Mouse (Mus musculus): ENCODE data around the gene Stard13. TPM values are rescaled to one million over a fixed set of nuclear protein-coding genes. Genes with fewer than 3 reads are reported as not detected.

Stard13 gene
- polyA plus RNA-seq, 1 experiment: 6.3 TPM

DNA sequence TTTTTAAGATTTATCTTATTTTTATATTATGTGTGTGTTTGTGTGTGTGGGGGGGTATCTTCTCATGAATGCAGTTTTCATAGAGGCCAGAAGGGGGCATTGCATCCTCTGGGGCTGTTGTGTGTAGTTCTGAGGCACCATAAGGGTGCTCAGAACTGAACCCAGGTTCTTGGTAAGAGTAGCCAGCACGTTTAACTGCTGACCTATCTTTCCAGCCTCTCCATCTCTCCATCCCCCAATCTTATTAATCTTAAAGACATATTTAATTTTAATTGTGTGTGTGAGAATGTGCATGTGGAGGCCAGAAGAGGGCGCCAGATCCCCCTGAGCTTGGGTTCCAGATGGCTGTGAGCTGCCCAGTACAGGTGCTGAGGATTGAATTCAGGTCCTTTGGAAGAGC lies 131.4 kb downstream of the Stard13 start:
- H3K27ac ChIP-seq (replicated peaks; ENCODE audit: low read depth, low read length): no peak overlapping the region
- H3K4me3 ChIP-seq (ENCODE audit: insufficient read depth, low read depth, low read length): no peak overlapping the region
- peaks cover 14% of the 10 kb centered on the region for H3K4me1 ChIP-seq (ENCODE audit: control insufficient read depth, insufficient read depth, insufficient read length, low read length)

DNA sequence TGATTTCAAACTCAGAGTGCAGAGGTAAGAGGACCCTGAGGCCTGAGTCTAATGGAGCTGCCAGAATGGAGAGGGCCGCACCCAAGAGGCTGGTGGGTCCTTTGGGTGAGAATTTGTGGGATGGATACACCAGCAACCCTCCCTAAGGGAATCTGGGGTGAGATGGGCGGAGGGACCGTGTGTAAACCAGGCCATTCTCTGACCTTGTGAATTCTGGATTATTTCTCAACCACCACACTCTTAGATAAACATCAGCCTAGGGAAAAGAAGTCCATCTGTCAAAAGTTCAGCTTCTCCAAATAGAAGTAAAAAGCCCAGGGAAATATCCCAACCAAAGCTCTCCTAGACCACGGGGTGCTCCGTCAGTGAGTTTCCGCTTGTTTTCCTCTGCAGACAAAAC lies 137.6 kb downstream of the Stard13 start:
- Histone ChIP-seq H3K27ac (replicated peaks; ENCODE audit: low read depth, low read length) (peak overlapping the region; percentile 66), H3K4me1 (ENCODE audit: control insufficient read depth, insufficient read depth, insufficient read length, low read length) (peaks cover 14% of the 10 kb centered on the region), H3K4me3 (ENCODE audit: insufficient read depth, low read depth, low read length) (no peak overlapping the region)

DNA sequence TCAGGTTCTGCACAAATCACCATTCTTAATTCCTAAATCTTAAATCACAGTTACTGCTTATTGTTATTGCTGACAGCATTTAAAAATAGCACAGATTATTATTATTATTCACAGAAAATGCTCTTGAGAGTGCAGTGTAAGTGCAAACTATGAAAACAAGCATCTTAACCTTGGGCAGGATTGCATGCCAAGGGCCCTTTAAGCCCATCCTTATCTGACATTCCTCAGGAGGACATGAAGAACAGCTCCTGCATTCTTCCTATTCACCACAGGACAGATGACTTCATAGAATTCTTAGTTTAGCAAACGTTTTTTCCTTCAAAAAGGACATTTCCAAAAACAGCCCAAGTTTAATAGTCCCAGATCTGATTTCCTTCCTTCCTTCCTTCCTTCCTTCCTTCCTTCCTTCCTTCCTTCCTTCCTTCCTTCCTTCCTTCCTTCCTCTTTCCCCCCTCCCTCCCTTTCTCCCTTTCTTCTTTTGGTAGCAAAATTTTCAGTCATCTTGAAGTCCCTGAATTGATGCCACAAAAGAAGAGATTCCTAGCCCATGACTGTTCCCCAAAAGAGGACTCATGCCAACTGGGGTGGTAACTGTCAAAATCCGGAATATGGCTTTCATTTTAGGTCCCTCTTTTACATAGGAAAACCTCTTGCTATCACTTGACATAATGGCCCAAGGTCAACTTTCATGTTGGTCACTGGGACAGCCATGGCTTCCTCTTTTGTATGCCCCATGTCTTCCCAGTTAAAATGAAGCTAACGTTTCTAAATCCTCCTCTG lies 140.6 kb downstream of the Stard13 start:
- H3K4me3 ChIP-seq (ENCODE audit: insufficient read depth, low read depth, low read length): no peak overlapping the region
- H3K27ac ChIP-seq (replicated peaks; ENCODE audit: low read depth, low read length): no peak overlapping the region
- peaks cover 14% of the 10 kb centered on the region for H3K4me1 ChIP-seq (ENCODE audit: control insufficient read depth, insufficient read depth, insufficient read length, low read length)

DNA sequence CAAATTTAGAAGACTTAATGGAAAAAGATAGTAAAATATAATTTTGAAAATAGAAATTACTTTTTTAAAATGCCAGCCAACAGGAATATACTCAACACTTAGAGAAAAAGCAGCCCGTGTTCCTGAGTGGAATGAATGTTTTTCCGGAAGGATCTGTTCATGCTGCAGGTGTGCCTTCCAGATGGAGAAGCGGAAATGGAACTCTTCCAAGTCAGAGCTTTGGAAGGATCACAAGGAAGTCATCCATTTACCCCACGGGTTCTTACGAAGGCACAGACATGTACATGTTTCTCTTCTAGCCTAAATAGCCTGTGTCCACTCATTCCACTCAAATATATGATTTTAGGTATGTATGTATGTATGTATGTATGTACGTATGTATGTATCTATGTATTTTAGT lies 142.6 kb downstream of the Stard13 start:
- Histone ChIP-seq H3K4me3 (ENCODE audit: insufficient read depth, low read depth, low read length) (no peak overlapping the region), H3K27ac (replicated peaks; ENCODE audit: low read depth, low read length) (no peak overlapping the region), H3K4me1 (ENCODE audit: control insufficient read depth, insufficient read depth, insufficient read length, low read length) (peaks cover 23% of the 10 kb centered on the region)

DNA sequence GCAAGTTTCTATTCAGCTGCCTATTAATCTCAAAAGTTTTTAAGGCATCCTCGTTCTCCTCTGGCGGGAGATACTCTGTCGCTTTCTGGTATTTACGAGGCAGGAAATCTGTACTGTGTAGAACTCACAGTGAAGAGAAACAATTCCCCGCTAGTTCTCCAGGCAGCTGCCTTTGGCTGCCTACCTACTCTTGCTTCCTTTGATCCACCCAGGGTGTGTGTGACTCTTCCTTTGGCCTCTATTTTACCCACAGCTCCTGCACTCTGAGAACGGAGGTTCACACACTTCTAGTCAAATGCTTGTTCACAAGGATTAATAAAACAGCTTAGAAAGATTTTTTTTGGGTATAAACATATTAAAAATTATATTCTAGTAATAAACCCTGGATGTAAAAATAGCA lies 144.4 kb downstream of the Stard13 start:
- H3K27ac ChIP-seq (replicated peaks; ENCODE audit: low read depth, low read length): no peak overlapping the region

DNA sequence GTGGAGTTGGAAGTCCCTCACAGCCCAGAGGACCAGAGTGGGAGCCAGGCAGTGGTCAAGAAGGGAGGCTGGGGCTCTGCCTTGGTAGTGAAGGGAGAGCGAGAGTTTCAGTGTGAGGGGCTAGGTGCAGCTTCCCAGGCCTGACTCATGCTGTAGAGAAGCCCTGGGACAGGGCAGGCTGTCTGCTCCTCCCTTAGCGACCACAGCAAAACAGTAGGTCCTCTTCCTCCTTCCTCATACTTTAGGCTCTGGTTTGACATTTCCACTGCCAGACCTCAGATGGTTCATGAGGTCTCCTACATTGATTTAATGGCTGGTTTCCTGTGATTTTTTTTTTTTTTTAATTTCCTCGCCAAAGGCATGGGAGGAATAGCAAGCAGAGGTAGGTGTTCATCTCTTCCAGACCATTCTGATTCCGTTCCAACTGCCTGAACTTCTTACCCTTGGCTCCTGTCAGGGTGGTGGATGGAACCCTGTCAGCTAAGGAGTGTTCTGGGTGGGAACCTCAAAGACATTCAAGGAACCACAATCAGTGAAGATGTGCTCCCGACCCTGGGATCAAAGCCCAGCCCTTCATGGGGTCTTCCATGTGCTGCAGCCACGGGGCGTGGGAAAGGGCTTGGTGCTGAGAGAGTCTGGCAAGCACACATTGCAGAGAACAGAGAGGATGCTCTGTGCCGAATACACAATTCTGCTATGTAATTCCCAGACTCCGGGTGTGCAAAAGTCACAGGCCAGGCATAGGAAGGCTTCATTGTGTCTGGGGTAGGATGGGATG lies 147.0 kb downstream of the Stard13 start:
- H3K27ac ChIP-seq (replicated peaks; ENCODE audit: low read depth, low read length): peak overlapping the region; percentile 64
- no peak overlapping the region for H3K4me3 ChIP-seq (ENCODE audit: insufficient read depth, low read depth, low read length)
- peaks cover 25% of the 10 kb centered on the region for H3K4me1 ChIP-seq (ENCODE audit: control insufficient read depth, insufficient read depth, insufficient read length, low read length)

More for the DNA sequence above, 144.4 kb downstream of the Stard13 start:
- H3K4me3 ChIP-seq (ENCODE audit: insufficient read depth, low read depth, low read length): no peak overlapping the region
- H3K4me1 ChIP-seq (ENCODE audit: control insufficient read depth, insufficient read depth, insufficient read length, low read length): peaks cover 25% of the 10 kb centered on the region

DNA sequence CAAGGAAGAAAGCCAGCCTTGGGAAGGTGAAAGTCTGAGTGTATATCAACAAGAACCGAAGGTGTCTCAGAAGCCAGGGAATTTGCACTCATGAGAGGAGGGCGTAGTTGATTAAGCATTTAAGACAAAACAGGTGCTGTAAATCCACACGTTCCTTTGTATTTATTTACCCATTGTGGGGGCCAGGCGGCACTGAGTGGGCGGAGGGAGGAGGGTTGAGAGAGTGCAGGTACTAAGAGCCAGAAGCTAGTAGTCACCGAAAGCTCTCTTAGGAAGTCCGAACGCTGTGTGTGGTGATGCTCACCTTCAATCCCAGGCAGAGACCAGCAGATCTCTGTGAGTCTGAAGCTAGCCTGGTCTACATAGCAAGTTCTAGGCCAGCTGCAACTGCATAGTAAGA lies 147.9 kb downstream of the Stard13 start:
- Histone ChIP-seq H3K4me1 (ENCODE audit: control insufficient read depth, insufficient read depth, insufficient read length, low read length) (peaks cover 25% of the 10 kb centered on the region), H3K27ac (replicated peaks; ENCODE audit: low read depth, low read length) (no peak overlapping the region), H3K4me3 (ENCODE audit: insufficient read depth, low read depth, low read length) (no peak overlapping the region)

DNA sequence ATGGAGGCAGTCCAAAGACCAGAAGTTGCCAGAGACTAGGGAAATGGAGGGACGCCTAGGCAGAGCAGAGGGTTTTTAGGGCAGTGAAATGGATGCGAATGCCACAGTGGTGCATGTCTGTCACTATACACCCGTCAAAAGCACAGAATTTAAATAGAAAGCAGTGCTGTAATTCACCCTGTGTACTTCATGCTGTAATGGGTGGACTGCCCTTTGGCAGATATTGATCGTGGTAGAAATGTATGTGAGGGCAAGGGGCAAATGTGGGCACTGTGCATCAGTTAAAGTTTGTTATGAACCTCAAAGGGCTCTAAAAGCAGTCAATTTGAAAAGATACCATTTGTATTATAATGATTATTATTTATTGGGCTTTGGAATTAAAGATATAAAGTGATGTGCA lies 153.4 kb downstream of the Stard13 start:
- no peak overlapping the region for H3K27ac ChIP-seq (replicated peaks; ENCODE audit: low read depth, low read length)
- H3K4me3 ChIP-seq (ENCODE audit: insufficient read depth, low read depth, low read length): no peak overlapping the region

DNA sequence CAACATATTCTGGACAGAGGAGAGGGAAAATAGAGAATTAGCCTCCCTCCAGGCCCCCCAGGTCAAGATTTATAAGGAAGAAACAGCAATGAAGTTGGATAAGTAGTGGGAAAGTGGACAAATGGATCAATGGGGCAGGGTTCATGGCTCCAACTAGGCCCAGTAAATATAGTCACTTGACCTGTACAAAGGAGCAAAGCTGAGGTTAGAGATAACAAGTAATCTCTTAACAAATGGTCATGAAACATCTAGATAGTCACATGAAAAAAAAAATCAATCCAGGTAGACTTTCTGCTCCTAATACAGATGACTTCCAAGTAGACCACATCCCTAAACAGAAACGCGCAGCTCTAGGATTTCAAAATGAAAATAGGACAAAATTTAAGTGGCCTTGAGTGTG lies 155.7 kb downstream of the Stard13 start:
- no peak overlapping the region for H3K27ac ChIP-seq (replicated peaks; ENCODE audit: low read depth, low read length)
- no peak overlapping the region for H3K4me3 ChIP-seq (ENCODE audit: insufficient read depth, low read depth, low read length)
- no peaks in the 10 kb centered on the region; the same call in 1 of the 2 replicates for H3K4me1 ChIP-seq (ENCODE audit: control insufficient read depth, insufficient read depth, insufficient read length, low read length)

More for the DNA sequence above, 153.4 kb downstream of the Stard13 start:
- H3K4me1 ChIP-seq (ENCODE audit: control insufficient read depth, insufficient read depth, insufficient read length, low read length): no peaks in the 10 kb centered on the region; the same call in 1 of the 2 replicates

DNA sequence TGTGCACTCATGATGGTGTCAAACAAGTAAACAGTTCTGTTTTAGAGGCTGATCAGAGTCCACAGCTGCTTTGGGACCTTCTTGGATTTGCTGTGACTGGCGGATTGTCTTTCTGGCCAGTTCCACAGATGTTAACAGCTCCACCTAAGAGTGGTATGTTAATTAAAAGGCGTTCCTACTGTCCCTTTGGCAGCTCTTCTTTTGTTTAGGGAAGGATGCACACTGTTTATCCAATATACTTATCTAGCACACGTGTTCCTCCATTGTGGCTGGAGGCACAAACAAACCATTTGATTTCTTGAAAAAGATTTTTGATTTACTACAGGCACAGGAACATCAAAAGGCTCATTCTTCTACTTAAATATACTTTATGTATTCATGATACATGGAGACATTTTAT lies 156.7 kb downstream of the Stard13 start:
- Histone ChIP-seq H3K4me3 (ENCODE audit: insufficient read depth, low read depth, low read length) (no peak overlapping the region), H3K27ac (replicated peaks; ENCODE audit: low read depth, low read length) (peak overlapping the region; percentile 3; the same call in 1 of the 2 replicates), H3K4me1 (ENCODE audit: control insufficient read depth, insufficient read depth, insufficient read length, low read length) (no peaks in the 10 kb centered on the region; the same call in 1 of the 2 replicates)

DNA sequence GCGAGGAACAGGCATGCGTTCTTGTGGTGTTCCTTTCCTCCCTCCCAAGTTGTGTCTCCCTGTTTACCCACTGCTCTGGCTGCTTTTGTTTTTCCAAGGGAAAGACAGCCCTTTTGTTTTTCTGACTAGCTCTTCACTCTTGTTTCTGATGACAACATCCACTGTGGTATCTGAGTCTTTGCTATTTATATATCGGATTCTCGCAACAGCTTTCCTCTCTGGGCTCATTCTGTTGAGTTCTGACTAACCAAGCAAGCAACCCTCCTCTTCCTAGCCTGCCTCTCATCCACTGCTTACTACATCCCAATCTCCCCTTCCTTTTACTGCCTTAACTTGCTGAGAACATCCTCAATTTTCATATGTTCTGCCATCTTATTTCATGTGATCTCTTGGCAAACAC lies 159.4 kb downstream of the Stard13 start:
- Histone ChIP-seq H3K4me1 (ENCODE audit: control insufficient read depth, insufficient read depth, insufficient read length, low read length) (no peaks in the 10 kb centered on the region; the same call in 1 of the 2 replicates), H3K4me3 (ENCODE audit: insufficient read depth, low read depth, low read length) (no peak overlapping the region), H3K27ac (replicated peaks; ENCODE audit: low read depth, low read length) (no peak overlapping the region)

DNA sequence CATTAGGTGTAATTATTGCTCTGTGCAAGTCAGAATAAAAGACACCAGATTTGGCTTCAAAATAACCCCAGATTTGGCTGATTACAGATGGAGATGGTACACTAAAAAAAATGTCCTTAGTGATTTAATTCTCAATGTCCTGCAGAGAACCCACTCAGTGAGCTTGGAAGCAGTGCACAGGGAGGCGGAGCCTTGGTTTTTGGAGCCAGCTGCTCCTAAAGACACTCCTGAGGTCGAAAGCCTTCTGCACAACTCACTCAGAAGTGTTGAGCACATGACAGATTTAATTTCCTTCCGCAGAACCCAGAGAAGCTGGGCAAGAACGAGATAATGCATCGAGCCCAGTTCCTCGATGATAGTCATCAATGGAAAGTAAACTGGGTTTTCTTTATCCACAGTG lies 162.2 kb downstream of the Stard13 start:
- Histone ChIP-seq H3K27ac (replicated peaks; ENCODE audit: low read depth, low read length) (no peak overlapping the region), H3K4me1 (ENCODE audit: control insufficient read depth, insufficient read depth, insufficient read length, low read length) (peaks cover 2% of the 10 kb centered on the region), H3K4me3 (ENCODE audit: insufficient read depth, low read depth, low read length) (no peak overlapping the region)

DNA sequence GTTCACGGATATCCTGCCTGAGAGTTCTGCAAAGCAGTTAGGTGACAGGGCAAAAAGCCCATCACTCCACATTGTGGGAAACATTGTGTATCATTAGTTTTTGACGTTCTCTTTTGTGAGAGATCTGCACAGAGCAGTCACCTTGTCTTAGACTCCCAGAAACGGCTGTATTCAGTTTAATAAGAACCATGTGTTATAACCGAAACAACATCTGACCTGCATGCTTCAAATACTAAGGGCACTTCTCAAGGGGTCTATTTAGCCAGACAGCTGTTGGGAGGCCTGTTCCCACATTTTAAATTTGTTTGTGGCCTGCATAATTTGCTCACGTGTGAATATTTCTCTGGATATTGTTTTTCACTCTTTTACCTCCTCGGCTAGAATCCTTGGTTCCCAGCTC lies 162.7 kb downstream of the Stard13 start:
- Histone ChIP-seq H3K27ac (replicated peaks; ENCODE audit: low read depth, low read length) (no peak overlapping the region), H3K4me1 (ENCODE audit: control insufficient read depth, insufficient read depth, insufficient read length, low read length) (peaks cover 5% of the 10 kb centered on the region), H3K4me3 (ENCODE audit: insufficient read depth, low read depth, low read length) (no peak overlapping the region)

DNA sequence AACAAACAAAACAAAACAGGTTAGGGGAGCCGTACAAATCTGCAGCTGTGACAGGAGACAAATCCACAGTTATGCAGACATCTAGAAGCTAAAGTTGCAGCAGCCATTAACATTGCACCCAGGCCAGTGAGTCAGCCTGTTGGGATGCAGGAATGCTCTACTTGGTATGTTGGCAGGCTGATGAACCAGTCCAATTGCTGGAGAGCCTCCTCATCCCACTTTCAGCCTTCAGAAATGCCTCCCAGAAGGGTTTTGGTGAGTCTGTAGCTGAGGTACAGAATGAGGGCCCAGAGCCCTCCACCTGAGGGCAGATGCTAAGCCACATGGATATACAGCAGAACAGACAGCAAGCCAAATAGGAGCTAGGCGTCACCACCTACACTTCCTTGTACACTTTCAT lies 164.1 kb downstream of the Stard13 start:
- Histone ChIP-seq H3K27ac (replicated peaks; ENCODE audit: low read depth, low read length) (no peak overlapping the region), H3K4me3 (ENCODE audit: insufficient read depth, low read depth, low read length) (no peak overlapping the region), H3K4me1 (ENCODE audit: control insufficient read depth, insufficient read depth, insufficient read length, low read length) (peaks cover 8% of the 10 kb centered on the region)

DNA sequence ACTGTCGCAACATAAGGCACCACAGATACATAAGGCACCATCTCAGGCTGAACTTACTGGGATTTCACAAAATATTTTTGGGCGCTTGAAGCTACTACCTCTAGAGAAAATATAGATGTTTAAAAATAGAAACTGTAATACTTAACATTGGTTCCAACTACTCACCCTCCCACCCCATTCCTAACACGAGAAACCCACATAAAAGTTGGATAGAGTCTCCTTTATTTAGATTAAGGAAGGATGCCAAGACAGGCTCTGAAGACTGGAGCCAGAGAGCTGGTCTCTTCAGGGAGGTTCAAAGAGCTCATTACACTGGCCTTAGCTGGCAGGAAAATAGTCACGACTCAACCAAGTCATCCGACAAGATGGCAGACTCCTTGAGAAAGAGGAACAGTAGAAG lies 167.6 kb downstream of the Stard13 start:
- Histone ChIP-seq H3K27ac (replicated peaks; ENCODE audit: low read depth, low read length) (peak overlapping the region; percentile 48; the same call in 1 of the 2 replicates), H3K4me3 (ENCODE audit: insufficient read depth, low read depth, low read length) (no peak overlapping the region), H3K4me1 (ENCODE audit: control insufficient read depth, insufficient read depth, insufficient read length, low read length) (peaks cover 9% of the 10 kb centered on the region)

Measured in brown adipose tissue, adult 24 weeks (tissue).